Mouse (Mus musculus): ENCODE measurements at regions not wholly inside any gene's neighbourhood (a gene's known extent, or its start where the extent isn't known, plus 50 kb on each side); places are given as distances from the start of the nearest gene placed in this dataset.

GRCm38 (mm10) chr8:91865361-91865760 lies 63.5 kb upstream of the Irx3 start:
- TF ChIP-seq CTCF (IDR thresholded peaks at IDR 0.05; ENCODE audit: borderline replicate concordance, extremely low read depth, insufficient read depth, insufficient read length): no peak
- TF ChIP-seq POLR2A (IDR thresholded peaks at IDR 0.05; ENCODE audit: borderline replicate concordance, extremely low read depth, insufficient read depth, insufficient read length, poor library complexity, severe bottlenecking): no peak

Data from brain, embryonic 14.5 days (tissue).